In the genomic region with DNA sequence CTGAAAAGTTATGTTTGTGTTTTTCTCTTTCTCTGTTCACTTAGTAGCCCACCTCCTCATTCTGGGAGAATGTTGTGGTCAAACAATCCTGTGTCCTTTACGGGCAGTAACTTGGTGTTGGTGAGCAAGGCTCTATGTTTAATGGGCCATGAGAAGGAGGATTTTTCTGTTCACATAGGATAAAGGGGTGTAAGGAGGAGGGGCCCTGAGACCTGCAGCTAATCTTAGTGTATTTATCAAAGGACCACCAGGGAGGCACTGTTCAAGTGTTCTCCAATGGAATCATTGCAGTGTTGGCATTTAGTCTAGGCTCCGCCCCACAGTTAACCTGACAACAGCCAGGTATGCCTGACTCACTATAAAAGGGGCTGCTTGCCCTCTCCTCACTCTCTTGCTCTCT, we compare ENCODE assay signal across 15 mouse cellular contexts.
"Had no signal": no experiment of that assay in that cellular context is flagged by ENCODE, and none has a peak within 500 bp of the region (broad histone marks: within the 10 kb centered on the region; RNA-seq: fewer than 3 reads in every experiment).

No protein-coding gene starts in this region.

- DNase-seq: retina, postnatal 1 day; right cerebral cortex, adult 18-20 months; right cerebral cortex, postnatal 14 days; right cerebral cortex, postnatal 25 days; right cerebral cortex, postnatal 4 days; spleen, adult 18-20 months; thymus, adult 18-20 months; thymus, adult 2 months; thymus, postnatal 14 days; thymus, postnatal 25 days; thymus, postnatal 36 days; thymus, postnatal 4 days had no signal

- H3K4me1 ChIP-seq: stomach, embryonic 15.5 days had no signal

- H3K9me3 ChIP-seq: neural tube, embryonic 15.5 days; stomach, embryonic 15.5 days had no signal

- H3K27me3 ChIP-seq: neural tube, embryonic 15.5 days; stomach, embryonic 15.5 days had no signal

- H3K4me2 ChIP-seq: neural tube, embryonic 15.5 days; stomach, embryonic 15.5 days had no signal

- H3K4me3 ChIP-seq: neural tube, embryonic 15.5 days; stomach, embryonic 15.5 days had no signal

- H3K27ac ChIP-seq: neural tube, embryonic 15.5 days; stomach, embryonic 15.5 days; stomach, postnatal 0 days had no signal

- H3K9ac ChIP-seq: neural tube, embryonic 15.5 days; stomach, embryonic 15.5 days had no signal

- H3K36me3 ChIP-seq: neural tube, embryonic 15.5 days; stomach, embryonic 15.5 days had no signal
